Mouse (Mus musculus): ENCODE results near the gene Bcl2l13.
"Not testable (repeated sequence)": the region's sequence is repeated elsewhere in the genome, so short reads cannot be mapped to it uniquely, and the experiment has no call there.

The Bcl2l13 gene

DNA sequence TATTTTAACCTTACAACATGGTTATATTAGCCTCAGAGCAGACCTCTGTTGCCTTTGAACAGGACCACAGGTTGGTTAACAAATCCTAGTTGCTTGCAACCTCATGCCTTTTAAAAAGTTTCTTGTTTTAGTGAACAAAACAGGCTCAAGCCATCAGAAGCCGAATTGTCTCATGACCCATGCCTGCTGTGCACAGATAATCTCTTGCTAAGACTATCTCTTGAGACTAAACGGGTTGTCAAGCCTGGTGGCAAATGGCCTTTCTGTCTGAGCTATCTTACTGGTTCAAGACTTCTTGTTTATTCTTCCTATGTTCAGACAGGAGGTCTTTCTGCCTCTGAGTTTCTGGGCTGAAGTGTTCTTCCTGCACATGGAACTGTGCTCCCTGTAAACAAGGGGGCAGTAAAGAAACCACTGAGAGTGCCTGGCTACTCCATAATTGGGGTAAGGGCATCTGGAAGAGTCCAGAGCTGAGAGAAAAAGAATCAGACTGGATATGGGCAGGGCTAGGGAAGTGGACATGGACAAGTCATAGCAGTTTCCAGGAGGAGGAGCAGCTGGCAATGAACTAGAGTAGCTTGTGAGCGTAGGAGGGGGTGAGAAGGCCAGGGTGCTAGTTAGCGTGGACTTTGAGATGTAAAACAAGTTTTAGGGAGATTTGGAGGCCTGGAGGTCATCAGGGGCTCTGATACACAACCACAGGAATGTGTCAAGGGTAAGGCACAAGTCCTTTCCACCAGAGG lies 5.0 kb upstream of the Bcl2l13 start:
- no peak for DNase-seq

GRCm38 (mm10) chr6:120832097-120832496 lies 3.9 kb upstream of the Bcl2l13 start:
- DNase-seq: no peak

DNA sequence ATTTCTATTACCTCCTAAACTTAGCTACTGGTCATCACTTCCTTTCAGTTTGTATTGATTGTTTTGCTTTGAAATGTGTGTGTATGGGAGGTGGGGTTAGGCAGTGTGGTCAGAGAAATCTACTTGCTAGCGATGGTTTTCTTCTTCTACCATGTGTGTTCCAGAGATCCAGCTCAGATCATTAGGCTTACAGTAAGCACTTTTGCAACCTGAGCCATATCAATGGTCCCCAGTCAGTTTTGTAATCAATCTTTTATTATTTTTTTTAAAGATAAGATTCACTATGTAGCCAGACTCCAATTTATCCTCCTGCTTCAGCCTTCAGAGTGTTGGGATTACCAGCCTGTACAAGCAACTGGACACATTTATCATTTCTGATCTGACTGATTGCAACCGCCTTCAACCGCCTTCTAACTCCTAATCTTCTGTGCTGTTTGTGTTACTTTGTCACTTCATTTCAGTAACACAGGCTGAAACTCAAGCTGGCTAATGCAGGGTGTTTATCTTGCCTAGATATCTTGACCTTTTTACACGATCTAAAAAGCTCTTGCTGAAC lies 1.2 kb upstream of the Bcl2l13 start:
- DNase-seq: no peak

DNA sequence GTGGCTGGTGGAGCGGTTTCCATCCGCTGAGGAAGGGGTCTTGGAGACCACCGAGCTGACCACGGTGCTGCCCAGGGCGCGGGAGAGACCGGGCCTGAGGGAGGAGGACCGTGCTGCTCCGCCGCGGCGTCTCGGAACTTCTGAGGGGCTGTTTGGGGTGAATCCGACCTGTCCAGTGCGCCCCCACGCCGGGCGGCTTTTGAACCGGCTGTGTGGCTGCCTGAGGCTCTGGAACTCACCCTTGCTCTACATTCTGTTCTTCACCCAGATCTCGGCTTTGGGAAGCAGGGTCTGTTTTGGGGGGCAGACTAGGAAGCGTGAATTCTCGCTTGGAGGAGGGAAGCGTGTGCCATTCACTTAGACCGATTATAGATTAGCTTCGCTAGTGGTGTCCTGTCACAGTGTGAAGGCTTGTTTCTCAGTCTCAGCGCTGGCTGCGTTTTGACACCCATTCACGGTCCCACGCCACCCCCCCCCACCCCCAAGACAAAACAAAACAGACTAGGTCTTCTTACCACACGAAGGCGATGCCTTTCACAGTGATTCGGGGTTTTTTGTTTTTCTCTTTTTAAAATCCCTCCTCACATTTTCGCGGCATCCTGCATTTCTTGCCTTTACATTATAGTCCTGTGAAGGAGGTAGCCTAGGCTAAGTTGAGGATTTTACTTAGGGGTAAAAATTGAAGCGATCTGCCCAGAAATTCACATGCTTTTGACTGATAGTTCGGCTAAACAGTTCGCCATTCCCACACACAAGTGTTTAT lies 558 bp downstream of the Bcl2l13 start:
- DNase-seq: no peak

- DNase-seq: no peak
Observed at GRCm38 (mm10) chr6:120837152-120837530, 1.1 kb downstream of the Bcl2l13 start.

DNA sequence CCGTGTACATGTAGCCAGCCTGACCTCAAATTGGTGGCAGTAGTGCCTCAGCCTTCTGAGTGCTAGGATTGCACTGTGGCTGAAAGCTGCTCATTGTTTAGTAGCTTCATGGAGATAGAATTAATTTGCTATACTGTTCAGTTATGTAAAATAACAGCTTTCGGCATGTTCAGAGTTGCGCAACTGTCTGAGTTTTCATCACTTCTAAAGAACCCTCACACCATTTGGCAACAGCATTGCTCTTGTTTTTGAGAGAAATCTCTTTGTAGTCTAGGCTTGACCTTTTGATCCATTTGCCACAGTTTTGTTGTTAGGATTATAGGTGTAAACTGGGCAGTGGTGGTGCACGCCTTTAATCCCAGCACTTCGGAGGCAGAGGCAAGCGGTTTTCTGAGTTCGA lies 4.2 kb downstream of the Bcl2l13 start:
- DNase-seq: no peak

GRCm38 (mm10) chr6:120841754-120842153 lies 5.7 kb downstream of the Bcl2l13 start:
- no peak for DNase-seq

GRCm38 (mm10) chr6:120850720-120851119 lies 14.7 kb downstream of the Bcl2l13 start:
- not testable (repeated sequence) for DNase-seq

DNA sequence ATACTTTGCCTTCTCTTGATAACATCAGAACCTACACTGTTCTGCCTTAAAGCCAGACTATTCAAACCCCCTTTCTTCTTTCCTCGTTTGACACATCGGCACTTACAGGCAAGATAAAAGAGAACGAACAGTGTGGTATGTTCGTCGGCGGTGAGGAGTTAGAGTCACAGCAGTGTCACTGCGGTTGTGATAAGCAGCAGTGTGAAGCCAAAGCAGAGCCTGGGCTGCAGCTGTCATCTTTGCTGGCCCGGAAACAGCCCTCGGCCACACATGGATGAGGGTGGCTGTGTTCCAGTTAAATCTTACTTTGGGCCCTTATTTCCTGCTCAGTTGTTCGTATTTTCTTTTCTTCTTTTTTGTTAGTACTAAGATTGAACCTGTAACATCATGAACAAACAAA lies 18.4 kb downstream of the Bcl2l13 start:
- peak; percentile 12 for DNase-seq

GRCm38 (mm10) chr6:120858217-120858711 lies 22.3 kb downstream of the Bcl2l13 start:
- DNase-seq: no peak

GRCm38 (mm10) chr6:120860079-120860478 lies 24.1 kb downstream of the Bcl2l13 start:
- no peak for DNase-seq

DNA sequence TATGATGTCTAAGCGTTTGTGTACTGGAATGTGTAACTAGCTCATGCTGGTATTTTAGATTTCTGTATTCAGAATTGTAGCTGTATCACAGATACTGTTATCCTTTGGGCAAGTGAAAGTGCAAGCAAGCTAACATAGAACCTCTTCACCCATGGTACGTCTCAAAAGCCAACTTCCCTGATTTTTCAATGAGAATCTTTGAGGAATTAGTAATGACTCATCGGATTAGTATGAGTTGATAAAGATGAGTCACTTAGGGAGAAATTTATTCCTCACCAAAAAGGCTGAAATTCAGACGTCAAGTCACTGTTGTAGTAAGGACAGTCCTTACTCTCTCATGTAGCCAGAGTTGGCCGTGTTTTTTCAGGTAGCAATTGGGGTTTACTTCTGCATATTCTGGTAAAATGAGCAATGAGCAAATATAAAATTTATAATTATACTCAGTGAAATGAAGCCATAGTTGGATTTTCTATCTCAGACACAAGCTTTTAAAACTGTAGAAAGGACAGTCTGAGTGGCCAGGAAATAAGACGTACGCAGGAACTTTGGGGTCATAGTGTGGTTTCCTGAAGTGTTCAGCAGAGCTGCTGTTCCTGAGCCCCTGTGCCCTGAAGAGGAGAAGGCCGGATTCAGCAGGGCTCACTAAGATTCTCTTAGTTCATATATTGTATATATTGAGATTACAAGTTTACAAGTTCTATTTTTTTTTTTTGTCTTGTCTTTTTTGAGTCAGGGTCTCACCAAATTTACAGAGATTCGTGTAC lies 30.2 kb downstream of the Bcl2l13 start:
- DNase-seq: no peak

GRCm38 (mm10) chr6:120868824-120869223 lies 32.8 kb downstream of the Bcl2l13 start:
- DNase-seq: no peak

DNA sequence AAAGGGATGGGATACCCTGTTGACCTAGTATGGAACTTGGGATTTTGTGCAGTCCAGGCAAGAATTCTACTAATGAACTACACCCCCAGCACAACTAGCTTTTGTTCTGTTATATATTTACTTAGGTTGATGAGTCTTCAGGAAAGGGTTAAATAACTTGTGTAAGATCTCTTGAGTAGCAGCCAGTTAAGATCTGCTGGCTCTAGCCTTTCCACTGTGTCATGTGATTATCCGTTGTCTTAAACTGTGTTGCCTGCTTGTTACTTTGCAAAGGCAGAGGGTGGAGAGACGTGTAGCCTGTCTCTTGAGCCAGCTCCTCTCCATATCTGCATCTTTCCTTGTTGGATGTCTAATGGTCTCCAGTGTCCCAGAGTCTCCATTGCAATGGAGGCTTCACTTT lies 35.3 kb downstream of the Bcl2l13 start:
- DNase-seq: no peak

DNA sequence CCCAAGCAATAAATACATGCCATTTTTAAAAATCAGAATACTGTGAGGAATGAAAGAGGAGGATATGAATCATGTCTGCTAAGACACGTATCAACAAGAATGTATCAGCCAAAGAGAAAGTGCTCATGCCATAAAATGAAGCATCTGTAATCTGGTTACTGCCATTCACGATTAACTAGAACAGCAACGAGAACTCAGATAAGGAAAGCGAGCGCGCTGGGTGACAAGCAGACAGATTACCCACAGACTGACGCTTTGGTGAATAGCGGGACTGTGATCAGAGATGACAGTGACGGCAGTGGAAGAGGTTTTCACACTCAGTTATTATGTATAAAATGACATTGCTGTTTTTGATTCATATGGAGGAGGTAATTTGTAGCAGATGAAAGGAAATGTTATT lies 37.9 kb downstream of the Bcl2l13 start:
- DNase-seq: no peak

DNA sequence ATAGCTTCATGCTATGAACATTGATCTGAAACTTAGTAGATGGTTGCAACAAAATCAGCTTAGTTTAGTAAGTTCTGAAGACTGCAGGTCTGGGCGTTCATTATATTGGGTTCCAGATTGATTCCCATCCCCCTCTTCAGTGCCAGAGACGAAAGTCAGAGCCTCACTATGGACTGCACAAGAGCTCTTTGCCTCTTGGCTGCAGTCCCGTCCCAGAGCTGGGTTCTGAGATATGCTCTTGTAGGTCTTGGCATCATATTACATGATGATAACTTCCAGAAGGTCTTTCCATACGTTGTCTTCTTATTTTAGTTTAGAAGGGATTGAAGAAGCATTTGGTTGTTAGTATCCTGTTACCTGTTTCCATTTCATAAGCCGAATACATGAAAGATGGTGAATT lies 43.0 kb downstream of the Bcl2l13 start:
- DNase-seq: no peak

DNA sequence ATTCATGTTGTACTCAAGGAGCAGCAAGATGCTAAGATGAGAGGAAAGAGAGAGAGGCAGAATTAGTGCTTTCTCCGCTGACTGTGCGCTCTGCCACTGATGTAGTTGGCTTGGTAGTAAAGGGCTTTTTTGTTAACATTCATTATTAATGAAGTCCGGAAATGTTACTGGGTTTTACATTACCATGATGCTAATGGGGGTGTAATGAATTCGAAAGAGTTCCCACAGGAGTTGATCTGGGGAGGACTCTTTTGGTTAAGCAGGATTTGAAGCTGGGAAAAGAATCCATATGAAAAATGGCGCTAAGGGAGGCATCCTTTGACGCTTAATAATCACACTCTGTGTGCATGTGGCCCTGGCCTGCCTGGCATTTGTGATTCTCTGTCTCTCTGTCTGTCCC lies 48.4 kb downstream of the Bcl2l13 start:
- no peak for DNase-seq

DNA sequence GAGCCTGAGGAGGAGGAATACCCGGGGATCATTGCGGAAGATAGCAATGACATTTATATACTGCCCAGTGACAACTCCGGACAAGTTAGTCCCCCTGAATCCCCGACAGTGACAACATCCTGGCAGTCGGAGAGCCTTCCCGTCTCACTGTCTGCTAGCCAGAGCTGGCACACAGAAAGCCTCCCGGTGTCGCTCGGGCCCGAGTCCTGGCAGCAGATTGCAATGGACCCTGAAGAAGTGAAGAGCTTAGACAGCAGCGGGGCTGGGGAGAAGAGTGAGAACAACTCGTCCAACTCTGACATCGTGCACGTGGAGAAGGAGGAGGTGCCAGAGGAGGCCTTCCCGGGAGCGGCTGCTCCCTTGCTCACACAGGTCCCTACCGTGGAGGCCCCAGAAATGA lies 50.7 kb downstream of the Bcl2l13 start:
- no peak for DNase-seq

DNA sequence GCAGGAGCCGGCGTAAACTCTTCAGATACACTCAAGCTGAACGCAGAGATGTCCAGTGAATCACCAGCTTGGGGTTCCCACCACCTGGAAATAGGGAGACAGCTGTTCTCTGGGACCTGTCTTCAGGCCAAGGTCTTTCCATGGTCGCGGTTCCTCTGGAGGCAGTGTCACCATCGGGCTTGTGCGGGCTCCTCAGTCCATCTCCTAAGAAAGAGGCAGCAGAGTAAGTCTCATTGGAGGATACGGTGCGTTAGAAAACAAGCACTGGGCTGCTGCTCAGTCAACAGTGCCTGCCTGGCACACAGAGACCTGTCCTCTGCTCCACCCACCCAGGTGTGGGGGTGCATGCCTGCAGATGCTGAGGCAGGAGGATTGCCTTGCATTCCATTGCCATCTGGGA lies 58.1 kb downstream of the Bcl2l13 start:
- no peak for DNase-seq

GRCm38 (mm10) chr6:120894524-120894923 lies 58.5 kb downstream of the Bcl2l13 start:
- DNase-seq: no peak

DNA sequence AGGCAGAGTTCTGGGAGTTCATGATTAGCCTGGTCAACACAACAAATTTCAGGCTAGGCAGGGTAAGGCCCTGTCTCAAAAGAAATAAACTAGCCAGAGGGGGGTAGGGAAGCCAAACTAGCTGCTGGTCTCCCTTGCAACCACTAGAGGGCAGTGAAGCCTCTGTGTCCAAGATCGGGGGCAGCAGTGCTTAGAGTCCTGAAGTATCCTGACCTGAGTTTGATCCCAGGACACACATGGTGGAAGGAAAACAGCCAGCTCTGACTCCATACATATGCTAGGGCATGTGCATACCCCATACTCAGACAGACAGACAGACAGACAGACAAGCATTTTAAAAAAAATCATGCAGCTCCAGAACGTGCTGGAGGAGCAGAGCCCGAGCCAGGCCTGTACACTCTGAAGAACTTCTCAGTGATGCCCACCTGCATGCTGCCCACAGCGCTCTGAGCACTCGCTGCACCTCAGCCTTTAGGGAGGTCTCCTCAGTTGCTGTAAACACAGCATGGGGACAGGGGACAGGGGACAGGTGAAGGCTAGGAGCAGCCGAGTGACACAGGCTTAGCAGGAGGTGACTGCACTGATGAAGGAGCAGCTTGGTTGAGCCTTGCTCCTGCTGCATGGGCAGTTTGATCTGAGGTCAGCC lies 62.3 kb downstream of the Bcl2l13 start:
- peak; percentile 48 for DNase-seq

DNA sequence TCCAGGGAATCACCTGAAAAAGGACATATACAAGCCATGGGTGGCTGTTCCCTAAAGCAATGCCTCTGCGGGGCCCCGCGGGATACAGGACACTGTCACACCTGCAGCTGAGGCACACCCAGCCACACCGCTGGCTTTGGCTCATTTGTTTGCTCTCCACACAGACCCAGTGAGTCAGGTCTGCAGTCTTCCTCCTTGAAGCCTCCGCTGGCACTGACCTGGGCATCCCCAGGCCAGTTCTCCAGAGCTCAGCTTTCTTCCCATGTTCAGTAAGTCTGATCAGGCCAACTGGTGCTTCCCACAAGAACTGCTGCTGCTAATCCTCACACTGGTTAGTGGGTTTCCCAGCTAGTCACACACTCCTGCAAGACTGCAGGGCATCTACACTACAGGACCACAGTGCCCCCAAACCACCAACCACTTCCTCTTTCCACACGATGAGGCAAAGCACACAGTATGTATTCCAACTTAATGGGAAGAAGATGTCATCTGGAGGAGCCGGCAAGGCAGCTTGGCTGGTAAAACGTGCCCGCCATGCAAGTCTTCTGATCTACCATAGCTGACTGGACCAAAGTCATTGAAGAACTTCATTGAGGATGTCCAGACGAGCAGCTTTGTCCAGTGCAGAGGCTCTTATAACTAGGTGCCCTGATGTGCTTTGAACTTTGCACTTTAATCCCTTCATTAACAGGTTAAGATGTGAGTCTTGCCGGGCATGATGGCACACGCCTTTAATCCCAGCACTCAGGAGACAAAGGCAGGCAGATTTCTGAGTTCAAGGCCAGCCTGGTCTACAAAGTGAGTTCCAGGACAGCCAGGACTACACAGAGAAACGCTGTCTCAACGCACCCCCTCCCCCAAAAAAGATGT lies 66.0 kb downstream of the Bcl2l13 start:
- no peak for DNase-seq

Measured in kidney, postnatal 14 days (tissue).